Mouse (Mus musculus): ENCODE data around the gene Gm4969. TPM values are rescaled to one million over a fixed set of nuclear protein-coding genes. Genes with fewer than 3 reads are reported as not detected.

The Gm4969 gene
- 0.80 and 0.90 TPM in 2 replicates for polyA plus RNA-seq (2012; rRNA removed)

DNA sequence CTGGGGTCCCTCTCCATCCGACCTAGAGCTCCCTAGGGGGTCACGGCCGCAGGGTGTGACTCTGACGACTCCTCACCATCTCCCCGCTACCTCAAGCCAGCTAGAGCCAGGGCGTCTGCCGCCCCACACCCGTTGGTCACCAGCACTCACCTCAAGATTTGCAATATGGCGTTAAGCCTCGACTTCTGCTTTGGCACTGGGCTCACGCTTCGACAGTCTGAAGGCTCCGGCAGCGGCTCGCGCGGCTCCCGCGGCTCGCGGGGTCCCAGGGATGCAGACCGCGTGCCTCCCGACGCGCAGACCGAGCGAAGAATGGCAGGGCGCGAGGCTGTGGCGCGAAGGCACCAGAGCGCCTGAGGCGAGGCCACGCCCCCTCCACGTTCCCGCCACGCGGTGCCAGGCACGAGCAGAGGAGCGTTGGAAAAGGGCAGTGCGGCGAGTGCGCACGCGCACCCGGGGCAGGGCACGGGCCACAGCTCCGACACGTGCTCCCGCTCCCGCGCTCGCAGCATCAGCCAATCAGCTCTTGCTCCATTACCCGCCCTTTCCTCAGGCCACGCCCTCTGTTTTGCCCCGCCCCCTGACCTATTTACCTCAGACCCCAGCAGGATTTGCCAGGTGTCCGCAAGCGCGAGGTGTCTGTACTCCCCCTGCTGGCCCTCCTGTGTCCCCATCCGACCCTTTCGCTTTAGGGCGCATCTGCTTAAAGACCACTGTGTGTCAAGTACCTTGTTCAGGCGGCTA is at the start of gene Gm4969:
Gene Gm4969 (minus strand): TSS at position 341 of the 744 bp plus-strand sequence.
- Histone ChIP-seq H3K27ac (ENCODE audit: insufficient read depth, low read length) (no peak within 1 kb of the TSS), H3K27me3 (ENCODE audit: control insufficient read depth, insufficient read depth, low read length) (no peaks in the 10 kb centered on the region), H3K4me1 (ENCODE audit: control insufficient read depth, insufficient read depth, low read length) (peaks cover 4% of the 10 kb centered on the region; the same call in 1 of the 2 replicates), H3K4me3 (replicated peaks; ENCODE audit: insufficient read depth, low read depth, low read length) (no peak within 1 kb of the TSS)
- peak; percentile 64 to 67 for DNase-seq
- TF ChIP-seq CTCF (IDR thresholded peaks at IDR 0.05; ENCODE audit: borderline replicate concordance, insufficient read depth, low read depth, low read length) (no peak), POLR2A (IDR thresholded peaks at IDR 0.05; ENCODE audit: borderline replicate concordance, insufficient read depth, low read length) (no peak)
- 17% methylated on average over 64 of the region's 64 CpGs for WGBS

DNA sequence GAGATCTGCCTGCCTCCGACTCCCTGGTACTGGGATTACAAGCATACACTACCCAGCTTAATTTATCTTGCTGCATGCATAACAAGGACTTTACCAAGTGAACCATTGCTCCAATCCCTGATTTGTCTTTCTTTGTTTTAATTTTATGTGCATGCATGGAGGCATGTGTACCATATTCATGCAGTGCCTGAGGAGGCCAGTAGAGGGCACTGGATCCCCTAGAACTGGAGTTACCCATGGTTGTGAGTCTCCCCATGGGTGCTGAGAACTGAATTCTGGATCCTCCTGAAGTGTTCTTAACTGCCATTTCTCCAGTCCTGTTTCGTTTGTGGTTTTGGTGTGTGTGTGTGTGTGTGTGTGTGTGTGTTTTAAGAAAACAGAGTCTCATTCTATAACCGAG is 48.8 kb upstream of the Gm4969 start:
- TF ChIP-seq CTCF (IDR thresholded peaks at IDR 0.05; ENCODE audit: borderline replicate concordance, insufficient read depth, low read depth, low read length) (no peak), POLR2A (IDR thresholded peaks at IDR 0.05; ENCODE audit: borderline replicate concordance, insufficient read depth, low read length) (no peak)
- no peak overlapping the region for H3K4me3 ChIP-seq (replicated peaks; ENCODE audit: insufficient read depth, low read depth, low read length)
- H3K4me1 ChIP-seq (ENCODE audit: control insufficient read depth, insufficient read depth, low read length), result peaks cover 8% of the 10 kb centered on the region
- WGBS, result 89% methylated on average over 3 of the region's 3 CpGs
- H3K27me3 ChIP-seq (ENCODE audit: control insufficient read depth, insufficient read depth, low read length), result no peaks in the 10 kb centered on the region
- no peak for DNase-seq
- H3K27ac ChIP-seq (ENCODE audit: insufficient read depth, low read length), result no peak overlapping the region

- peaks cover 3% of the 10 kb centered on the region; the same call in 1 of the 2 replicates for H3K4me1 ChIP-seq (ENCODE audit: control insufficient read depth, insufficient read depth, low read length)
- no peaks in the 10 kb centered on the region for H3K27me3 ChIP-seq (ENCODE audit: control insufficient read depth, insufficient read depth, low read length)
- DNase-seq, result no peak
- H3K27ac ChIP-seq (ENCODE audit: insufficient read depth, low read length), result no peak within 1 kb of the TSS
- TF ChIP-seq POLR2A (IDR thresholded peaks at IDR 0.05; ENCODE audit: borderline replicate concordance, insufficient read depth, low read length) (no peak), CTCF (IDR thresholded peaks at IDR 0.05; ENCODE audit: borderline replicate concordance, insufficient read depth, low read depth, low read length) (no peak)
- 26% methylated on average over 14 of the region's 14 CpGs for WGBS
- no peak within 1 kb of the TSS for H3K4me3 ChIP-seq (replicated peaks; ENCODE audit: insufficient read depth, low read depth, low read length)
Observed at GRCm38 (mm10) chr7:19165656-19166423, 47.7 kb upstream of the Gm4969 start, which contains the start of gene Gipr. Gene Gipr, minus strand, starts transcription at chr7:19166127.

DNA sequence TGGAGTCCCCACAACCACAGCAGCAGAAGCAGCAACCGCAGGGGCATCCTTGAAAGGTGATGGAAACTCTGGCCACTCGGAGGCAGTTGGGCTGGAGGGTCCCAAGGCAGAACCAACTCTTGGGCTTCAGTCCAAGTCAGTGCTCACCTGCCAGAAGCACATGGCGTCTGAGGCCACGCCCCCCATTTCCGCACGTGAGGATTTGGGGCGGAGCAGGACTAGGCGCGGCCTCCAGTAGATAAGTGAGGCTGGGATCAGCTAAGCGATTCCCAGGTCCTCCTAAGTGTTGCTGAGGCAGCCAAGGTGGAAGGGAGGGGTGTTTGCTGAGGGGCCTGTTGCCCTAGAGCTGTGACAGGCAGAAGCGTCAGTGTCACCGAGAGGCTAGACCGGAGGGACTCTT is 46.8 kb upstream of the Gm4969 start:
- WGBS, result 19% methylated on average over 13 of the region's 13 CpGs
- Histone ChIP-seq H3K27me3 (ENCODE audit: control insufficient read depth, insufficient read depth, low read length) (no peaks in the 10 kb centered on the region), H3K4me3 (replicated peaks; ENCODE audit: insufficient read depth, low read depth, low read length) (no peak overlapping the region), H3K27ac (ENCODE audit: insufficient read depth, low read length) (no peak overlapping the region), H3K4me1 (ENCODE audit: control insufficient read depth, insufficient read depth, low read length) (no peaks in the 10 kb centered on the region; the same call in none of the 2 replicates)
- DNase-seq, result no peak
- TF ChIP-seq POLR2A (IDR thresholded peaks at IDR 0.05; ENCODE audit: borderline replicate concordance, insufficient read depth, low read length) (no peak), CTCF (IDR thresholded peaks at IDR 0.05; ENCODE audit: borderline replicate concordance, insufficient read depth, low read depth, low read length) (no peak)

- DNase-seq, result no peak
- Histone ChIP-seq H3K27ac (ENCODE audit: insufficient read depth, low read length) (no peak overlapping the region), H3K4me3 (replicated peaks; ENCODE audit: insufficient read depth, low read depth, low read length) (no peak overlapping the region), H3K27me3 (ENCODE audit: control insufficient read depth, insufficient read depth, low read length) (no peaks in the 10 kb centered on the region), H3K4me1 (ENCODE audit: control insufficient read depth, insufficient read depth, low read length) (peaks cover 7% of the 10 kb centered on the region)
- 8% methylated on average over 6 of the region's 6 CpGs for WGBS
- TF ChIP-seq CTCF (IDR thresholded peaks at IDR 0.05; ENCODE audit: borderline replicate concordance, insufficient read depth, low read depth, low read length) (no peak), POLR2A (IDR thresholded peaks at IDR 0.05; ENCODE audit: borderline replicate concordance, insufficient read depth, low read length) (no peak)
Observed at GRCm38 (mm10) chr7:19164189-19164588, 46.0 kb upstream of the Gm4969 start.

GRCm38 (mm10) chr7:19163752-19164151 is 45.6 kb upstream of the Gm4969 start:
- no peak overlapping the region for H3K4me3 ChIP-seq (replicated peaks; ENCODE audit: insufficient read depth, low read depth, low read length)
- H3K4me1 ChIP-seq (ENCODE audit: control insufficient read depth, insufficient read depth, low read length), result peaks cover 9% of the 10 kb centered on the region
- TF ChIP-seq CTCF (IDR thresholded peaks at IDR 0.05; ENCODE audit: borderline replicate concordance, insufficient read depth, low read depth, low read length), result no peak
- DNase-seq, result no peak
- WGBS, result 51% methylated on average over 12 of the region's 12 CpGs
- no peaks in the 10 kb centered on the region for H3K27me3 ChIP-seq (ENCODE audit: control insufficient read depth, insufficient read depth, low read length)
- no peak overlapping the region for H3K27ac ChIP-seq (ENCODE audit: insufficient read depth, low read length)

- no peaks in the 10 kb centered on the region for H3K27me3 ChIP-seq (ENCODE audit: control insufficient read depth, insufficient read depth, low read length)
- no peak overlapping the region for H3K27ac ChIP-seq (ENCODE audit: insufficient read depth, low read length)
- H3K4me3 ChIP-seq (replicated peaks; ENCODE audit: insufficient read depth, low read depth, low read length), result no peak overlapping the region
- H3K4me1 ChIP-seq (ENCODE audit: control insufficient read depth, insufficient read depth, low read length), result peaks cover 9% of the 10 kb centered on the region
- no peak for DNase-seq
- 84% methylated on average over 7 of the region's 7 CpGs for WGBS
- TF ChIP-seq POLR2A (IDR thresholded peaks at IDR 0.05; ENCODE audit: borderline replicate concordance, insufficient read depth, low read length) (no peak), CTCF (IDR thresholded peaks at IDR 0.05; ENCODE audit: borderline replicate concordance, insufficient read depth, low read depth, low read length) (no peak)
Observed at GRCm38 (mm10) chr7:19162928-19163327, 44.8 kb upstream of the Gm4969 start.
